Mouse (Mus musculus) skeletal muscle tissue, adult 2 months (tissue): ENCODE data around the gene Uncx.

ENCODE experiments used
- DNase-seq: peaks from one replicate; pipeline ENCODE4 v3.0.0-alpha.2; 2012; ENCODE audit warnings: low read depth, low spot score

Uncx gene

DNA sequence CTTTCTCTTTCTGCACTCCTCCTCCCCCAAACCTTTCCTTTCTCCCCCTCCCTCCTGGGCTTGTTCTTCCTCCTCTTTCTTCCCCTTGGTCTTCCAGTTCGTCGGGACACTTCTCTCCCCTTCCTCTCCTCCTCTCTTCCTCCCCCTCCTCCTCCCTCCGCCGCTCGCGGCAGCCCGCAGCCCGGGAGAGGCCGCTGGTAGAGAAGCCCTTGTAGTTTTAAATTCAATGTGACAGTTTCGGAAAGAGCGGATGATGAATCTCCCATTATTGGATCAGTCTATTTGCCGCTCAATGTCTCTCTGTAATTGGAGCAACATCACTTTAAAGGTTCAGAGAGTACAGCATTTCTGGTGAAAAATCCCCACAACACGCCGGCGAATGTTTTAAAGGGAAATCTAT lies at the start of gene Uncx:
TSS of gene Uncx (plus strand) at position 281 of the 400 bp plus-strand sequence.
- no peak for DNase-seq

DNA sequence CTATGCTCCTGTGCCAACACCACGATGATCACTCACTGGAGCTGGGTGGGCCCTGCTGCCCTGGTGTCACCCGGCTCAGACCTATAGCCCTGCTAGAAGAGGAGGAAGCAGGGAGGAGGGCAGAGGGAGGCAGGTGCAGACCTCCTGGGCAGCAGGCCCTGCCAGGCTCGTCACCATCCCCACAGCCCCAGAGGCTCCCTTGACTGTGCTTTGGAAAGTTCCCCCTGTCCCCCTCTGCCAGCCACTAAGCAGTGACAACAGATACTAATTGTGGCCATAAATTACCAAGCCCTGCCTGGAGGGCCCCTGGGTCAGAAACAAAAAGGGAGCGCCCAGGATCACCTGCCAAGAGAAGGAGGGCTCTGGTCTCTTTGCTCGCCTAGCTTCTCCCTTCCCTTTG lies 49.6 kb upstream of the Uncx start:
- DNase-seq, result no peak

DNA sequence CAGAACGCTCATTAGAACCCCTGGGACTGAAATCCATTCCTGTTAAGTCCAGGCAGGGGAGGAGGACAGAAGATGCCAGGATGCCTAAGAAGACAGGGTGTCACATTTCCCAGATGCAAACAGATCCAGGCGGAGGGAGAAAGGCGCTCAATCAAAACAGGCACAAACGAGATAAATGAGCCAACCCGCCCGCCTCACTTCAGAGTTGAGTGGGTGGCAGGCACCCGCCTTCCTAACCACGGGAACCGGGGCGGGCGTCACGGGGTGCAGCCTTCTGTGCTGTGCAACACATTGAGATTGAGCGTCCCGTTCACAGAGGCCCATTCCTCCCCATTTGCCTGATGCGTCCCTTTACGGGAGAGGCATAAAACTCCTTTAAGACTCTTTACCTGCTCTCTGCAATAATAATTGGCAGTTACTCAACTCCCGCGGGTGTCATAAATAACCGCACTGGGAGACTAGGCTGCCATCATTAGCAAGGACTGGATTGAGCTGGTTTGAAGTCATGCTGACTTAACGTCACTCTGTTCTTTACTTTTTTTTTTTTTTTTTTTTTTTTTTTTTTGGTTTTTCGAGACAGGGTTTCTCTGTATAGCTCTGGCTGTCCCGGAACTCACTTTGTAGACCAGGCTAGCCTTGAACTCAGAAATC lies 48.1 kb upstream of the Uncx start:
- no peak for DNase-seq

DNA sequence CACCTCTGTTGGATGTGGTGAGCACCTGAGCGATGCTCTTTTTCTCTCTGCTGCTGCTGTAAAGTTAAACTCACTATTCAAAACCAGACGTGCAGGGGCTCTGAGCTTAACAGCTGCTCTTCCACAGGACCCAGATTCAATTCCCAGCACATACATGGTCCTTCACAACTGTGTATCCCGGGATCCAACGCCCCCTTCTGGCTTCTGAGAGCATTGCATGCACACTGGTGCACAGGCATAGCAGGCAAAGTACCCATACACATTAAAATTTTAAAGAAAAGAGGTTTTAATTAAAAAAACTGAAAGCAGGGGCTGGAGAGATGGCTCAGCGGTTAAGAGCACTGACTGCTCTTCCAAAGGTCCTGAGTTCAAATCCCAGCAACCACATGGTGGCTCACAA lies 46.4 kb upstream of the Uncx start:
- no peak for DNase-seq

DNA sequence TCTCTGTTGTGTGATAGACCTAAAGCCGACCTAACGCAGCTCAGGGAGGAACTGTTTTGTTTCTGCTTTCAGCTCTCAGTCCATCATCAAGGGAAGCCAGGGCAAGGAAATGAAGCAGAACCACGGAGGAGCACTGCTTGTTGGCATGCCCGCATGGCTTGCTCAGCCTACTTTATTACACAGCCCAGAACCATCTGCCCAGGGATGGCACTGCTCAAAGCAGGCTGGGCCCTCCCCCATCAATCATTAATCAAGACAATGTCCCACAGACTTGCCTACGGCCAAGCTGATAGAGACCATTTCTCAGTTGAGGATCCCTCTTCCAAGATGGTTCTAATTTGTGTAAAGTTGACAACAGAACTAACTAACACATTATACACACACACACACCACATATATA lies 44.5 kb upstream of the Uncx start:
- no peak for DNase-seq

DNA sequence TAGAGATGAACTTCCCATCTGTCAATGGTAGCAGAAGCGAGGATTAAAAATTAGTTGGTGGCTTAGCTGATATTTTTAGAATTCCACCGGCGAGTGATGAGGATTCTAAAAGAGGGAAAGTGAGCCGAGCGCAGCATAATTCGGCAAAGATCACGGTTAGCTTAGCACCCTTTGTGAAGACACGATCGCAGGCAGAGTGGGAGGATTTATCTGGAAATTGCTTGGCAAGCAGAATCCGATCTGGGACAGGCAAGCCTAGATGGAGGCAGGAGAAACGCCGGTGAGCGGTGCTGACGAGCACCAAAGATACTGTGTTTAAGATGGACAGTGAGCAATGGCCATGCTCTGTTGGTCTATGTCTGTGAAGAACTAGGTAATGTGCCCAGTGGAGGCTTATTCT lies 41.0 kb upstream of the Uncx start:
- no peak for DNase-seq

DNA sequence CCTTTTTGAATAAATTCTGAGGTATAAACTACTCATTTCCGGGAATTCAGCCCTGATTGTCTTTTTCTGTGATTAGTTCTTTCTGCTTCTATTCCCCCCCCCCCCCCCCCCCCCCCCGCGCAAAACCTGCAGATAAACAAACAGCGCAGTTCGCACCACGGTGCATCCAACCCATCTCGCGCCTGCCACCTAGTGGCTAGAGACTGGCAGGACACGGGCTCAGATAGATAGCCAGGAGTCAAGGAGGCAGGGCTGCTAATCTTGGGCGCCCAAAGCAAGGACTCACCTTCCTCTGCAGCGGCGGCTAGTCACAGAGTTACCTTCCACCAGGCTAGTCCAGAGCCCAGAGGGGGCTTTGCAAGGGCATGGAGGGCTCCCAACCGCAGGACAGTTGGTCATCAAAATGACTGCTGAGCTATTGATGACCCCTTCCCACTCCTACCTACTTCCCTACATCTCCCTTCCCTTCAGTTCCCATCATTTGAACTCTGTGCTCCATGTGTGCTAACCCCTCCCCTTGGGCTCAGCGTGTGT lies 38.2 kb upstream of the Uncx start:
- DNase-seq, result peak; percentile 63

DNA sequence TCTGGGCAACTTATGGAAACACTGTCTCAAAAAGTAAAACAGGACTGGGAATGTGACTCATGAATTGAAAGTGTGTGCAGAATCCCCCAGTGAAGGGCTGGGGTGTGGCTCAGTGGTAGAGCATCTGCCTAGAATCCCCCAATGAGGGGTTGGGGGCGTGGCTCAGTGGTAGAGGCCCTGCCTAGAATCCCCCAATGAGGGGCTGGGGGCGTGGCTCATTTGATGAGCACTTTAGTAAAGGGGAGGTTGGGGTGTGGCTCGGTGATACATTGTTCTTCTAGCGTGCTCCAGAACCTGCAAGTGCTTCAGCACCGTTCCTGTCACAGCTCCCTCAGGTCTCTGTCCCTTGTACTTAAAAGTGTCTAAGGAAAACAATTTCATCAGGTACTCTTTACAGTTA lies 37.1 kb upstream of the Uncx start:
- no peak for DNase-seq

DNA sequence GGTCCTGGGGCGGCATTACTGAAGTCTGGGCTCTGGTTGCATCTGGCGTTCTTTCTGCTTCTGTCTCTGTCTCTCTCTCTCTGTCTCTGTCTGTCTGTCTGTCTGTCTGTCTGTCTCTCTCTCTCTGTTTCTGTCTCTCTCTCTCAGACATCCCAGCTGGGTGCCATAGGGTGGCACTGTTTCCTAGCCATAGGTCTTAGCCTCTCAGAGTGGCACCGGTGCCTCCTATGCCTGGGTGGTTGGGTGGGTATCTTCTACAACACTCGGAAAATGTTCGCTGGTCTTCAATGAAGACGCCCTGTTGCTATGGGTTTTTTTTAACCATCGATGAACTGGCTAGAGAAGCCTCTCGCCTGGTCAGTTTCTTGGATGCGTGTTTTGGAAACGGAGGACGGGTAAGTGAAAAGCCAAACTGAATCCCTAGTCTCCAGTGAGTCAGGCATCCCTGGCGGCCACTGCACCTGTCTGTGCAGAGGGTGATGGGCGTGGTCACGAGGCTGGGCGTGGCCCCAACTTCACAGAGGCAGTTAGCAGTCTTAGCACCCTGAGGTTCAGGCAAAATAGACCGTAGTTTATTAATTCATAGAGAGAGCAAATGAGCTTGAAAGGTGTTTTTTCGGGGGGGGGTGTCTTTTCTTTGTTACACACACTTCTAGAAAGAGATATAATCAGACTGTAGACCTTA lies 32.5 kb upstream of the Uncx start:
- no peak for DNase-seq

DNA sequence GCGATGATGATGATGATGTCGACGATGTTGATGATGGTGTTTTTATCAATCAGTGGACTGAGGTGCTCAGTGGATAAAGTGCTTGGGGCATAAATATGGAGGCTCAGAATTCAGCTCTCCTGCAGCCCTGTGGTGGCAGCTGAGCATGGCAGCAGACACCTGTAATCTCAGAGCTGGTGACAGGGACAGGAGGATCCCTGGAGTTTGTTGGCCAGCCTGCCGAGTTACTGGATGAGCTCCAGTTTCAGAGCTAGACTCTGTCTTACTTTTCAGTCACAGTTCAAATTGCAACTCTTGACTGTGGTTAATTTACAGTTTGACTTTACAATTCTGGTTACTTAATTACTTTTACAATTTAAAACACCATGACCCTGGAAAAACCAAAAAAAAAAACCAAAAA lies 31.1 kb upstream of the Uncx start:
- no peak for DNase-seq

DNA sequence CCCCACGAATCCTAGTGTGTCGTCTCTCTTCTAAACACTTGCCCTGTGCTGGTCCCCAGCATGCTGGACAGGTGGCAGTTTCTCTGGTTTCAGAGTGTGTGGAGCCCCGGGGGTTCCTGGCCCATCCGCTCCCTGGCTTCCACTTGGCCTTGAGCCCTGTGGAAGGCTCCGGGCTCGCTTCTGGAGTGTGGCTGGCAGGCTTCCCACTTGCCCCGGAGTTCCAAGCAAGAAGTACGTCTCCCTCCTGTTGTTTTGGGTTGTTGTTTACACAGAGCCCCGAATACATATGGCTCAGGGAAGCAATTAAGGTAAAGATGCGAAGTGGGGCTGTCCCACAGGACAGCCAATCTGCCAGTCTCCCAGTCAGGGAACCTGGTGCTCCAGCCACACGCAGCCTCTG lies 27.0 kb upstream of the Uncx start:
- no peak for DNase-seq

DNA sequence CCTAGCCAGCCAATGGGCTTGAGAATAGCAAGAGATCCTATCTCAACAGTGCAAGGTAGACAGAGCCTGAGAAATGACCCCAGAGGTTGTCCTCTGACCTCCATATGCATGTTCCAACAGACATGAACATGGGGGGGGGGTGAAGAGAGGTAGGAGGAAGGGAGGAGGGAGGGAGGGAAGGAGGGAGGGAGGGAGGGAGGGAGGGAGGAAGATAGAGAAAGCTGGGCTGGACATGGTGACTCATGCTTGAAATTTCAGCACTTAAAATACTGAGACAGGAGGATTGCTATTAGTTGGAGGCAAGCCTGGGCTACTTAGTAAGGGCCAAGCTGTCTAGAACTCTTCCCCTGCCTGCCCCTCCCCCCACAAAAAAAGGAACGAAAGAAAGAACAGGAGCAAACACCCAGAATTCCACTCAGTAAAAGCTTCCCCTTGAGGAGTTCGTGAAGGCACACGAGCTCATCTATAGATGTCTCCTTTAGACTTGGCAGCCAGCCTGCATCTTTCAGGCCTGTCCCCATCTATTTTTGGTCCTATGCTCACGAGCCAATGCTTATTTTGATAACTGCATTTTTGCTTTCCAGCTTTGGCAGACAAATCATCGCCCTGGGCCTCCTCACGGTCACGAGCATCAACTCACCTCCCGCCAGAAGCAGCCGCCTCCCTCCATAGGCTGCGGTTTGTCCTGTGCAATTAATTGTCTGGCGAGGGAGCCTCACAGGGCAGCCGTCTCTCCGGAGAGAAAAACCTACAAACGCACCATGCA lies 23.0 kb upstream of the Uncx start:
- no peak for DNase-seq

DNA sequence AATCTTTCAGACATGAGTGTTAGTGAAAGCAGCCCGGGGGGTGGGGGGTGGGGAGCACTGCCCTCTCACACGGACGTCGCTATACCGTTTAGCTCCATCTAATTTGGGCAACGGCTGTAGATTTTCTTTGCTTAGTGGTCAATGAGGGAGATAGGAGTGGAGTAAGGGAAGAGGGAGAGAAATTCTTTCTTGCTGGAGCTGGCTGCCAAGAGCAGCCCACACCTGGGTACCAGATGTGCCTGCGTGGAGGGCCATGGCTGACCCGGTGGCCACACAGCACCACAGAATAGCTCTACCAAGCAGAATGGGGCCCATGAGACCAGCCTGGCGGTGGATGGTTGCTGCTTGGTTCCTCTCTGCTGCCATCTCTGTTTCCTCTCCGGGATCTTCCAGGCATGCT lies 21.3 kb upstream of the Uncx start:
- no peak for DNase-seq

DNA sequence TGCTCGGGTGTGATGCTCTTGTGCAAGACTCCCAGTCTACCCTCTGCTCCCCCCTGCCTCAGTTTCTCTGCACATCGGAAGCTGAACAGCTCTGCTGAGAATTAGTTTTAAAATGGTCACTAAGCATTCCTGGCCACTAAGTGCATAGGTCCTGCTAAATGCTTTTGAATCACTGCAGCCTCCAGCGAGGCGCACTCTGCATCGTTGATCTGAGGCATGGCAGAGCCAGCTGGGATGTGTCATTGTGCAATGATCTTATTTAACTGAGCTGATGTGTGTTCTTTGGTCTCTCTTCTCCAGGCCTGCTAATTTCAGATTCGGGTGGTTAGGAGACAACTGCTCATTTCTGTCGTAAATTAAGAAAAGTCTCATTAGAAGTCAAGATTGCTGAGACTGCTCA lies 14.4 kb upstream of the Uncx start:
- DNase-seq, result no peak

DNA sequence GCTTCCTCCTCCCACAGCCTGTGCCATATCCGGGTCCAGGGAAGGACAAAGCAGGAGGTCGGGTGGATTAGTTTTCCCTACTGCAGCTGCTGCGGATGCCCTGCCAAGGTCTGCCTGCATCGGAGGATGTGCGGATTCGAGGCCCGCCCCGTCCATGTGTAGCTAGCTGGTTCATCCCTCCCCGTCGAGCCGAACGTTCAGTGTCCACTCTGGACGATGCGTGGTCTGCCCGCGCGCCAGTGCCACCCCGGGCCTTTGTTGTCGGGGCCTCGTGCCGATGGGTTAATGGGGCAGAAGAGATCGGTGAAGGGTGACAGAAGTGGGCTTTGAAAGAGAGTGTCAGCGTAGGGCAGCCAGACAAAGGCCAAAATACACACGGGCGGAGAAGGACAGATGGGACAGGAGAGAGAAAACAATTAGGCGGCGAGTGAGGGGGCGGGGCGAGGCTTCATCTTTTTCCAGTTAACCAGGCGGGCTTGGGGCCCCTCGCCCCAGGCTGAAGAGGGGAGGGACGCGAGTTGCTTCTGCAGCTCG lies 7.8 kb upstream of the Uncx start:
- no peak for DNase-seq

DNA sequence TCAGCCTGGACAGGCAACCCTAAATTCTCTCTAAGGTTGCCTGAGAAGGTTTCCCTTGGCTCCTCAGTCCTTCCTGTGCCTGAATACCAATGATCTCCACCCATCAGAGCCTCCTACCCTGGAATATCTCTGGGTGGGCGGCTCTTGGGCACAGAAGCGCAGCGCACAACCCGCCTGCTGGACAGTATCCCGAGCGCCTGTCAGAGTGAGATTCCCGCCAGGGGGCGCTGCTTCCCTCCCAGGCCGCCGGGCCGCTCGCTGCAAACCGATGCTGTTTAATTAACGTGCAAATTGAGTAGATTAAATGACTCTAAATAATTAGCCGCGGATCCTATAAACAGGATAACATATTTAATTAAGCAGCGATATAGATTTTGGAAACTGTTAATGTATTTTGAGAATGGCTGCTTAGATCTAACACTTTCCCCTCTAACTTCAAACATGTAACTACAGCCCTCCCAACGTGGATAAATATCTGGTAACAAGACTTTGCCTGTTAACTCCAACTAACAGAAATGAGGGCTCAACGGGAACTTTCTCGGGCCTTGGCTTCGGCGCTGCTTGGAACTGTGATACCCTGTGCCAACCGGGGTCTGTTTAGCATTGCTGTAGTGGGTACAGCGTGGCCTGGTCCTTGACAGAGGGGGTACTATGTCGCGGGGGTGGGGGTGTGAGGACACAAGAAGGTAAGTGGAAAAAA lies 6.9 kb upstream of the Uncx start:
- no peak for DNase-seq

DNA sequence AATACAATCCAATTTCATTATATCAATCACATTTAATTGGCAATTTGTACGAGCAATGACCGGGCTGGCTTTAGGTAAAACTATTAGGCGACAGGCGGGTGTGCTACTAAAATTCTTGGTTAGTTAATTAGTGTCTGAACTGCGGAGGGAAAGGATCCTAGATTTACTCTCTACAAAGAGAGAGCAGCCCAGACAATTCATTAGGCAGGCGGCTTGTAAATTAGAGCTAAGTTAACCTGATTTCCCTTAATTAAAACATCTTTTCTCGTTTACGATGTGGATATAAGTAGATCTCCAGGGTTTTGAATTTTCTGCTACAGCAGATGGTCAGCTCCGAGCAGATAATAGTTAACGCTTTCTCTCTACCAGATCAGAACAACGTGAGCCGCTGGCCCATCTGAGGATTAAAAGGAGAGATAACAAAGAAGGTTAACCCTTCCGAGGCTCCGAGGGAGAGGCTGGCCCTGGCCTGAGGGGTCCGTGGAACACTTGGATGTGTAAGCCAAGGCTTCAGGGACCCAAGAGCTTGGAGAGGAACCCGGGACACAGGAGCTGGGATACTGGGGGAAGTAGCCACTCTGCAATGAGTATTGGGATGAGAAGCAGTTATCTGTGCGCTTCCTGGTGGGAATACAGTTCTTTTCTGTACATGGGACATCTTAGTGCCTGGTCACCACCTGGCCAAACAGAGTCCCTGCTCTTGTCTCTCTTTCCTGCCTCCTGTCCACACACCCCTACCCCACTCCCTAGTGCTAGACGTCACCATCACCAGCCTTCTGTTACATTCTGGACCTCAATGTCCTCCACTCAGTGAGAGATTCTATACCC lies 6.2 kb upstream of the Uncx start:
- DNase-seq, result no peak

DNA sequence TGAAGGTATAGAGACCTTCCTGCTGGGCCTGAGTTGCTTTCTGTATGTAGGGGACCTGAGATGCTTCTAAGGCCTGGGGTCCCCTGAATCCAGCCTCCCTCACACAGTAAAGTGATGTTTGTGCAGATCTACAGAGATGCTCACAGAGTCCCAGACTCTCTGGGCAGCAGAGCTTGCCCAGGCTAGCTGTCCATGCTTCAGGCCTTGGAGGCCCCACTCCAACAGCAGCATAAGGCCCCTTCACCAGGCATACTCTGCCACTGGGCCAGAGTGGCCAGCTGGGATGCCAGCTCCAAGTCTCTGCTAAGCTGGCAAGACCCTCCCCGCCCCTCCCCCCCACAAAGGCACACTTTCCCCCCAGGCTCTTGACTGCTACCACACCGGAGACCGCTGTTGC lies 5.6 kb upstream of the Uncx start:
- DNase-seq, result no peak

DNA sequence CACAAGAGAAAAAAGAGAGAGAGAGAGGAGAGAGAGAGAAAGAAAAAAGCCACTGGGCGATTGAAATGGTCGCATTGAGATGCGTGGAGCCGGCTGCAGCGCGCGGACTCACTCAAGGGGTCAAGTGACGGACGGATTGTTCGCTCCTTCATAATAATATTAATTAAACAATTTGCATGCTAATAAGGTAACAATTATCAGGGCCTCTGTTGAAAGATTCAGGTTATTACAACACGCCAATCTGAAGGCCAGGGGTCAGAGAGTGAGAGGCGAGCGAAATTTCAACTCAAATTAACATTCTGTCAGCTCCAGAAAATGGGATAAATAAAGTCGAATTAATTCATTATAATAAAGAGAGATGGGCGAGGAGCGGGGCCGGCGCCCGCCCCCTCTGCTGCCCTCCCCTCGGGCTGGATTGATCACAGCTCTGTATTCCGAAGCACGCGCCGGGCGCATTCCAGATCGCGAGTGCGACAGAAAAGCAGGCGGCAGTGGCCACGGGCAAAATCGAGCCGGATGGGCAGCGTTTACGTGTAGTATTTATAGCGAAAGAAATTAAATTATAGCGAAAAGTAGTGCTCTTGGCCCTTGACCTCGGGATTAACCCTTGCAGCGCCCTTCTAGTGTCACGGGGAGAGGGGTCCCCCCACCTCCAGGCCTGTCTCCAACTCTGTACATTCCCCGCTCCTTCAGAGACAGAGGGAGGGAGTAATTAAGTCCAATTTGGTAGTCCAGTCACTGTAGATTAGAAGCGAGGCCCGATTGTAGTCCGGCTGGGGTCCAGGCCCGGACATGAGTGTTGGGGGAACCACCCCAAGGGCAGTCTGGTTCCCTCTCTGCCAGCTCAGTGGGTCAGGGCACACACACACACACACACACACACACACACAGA lies 1.9 kb upstream of the Uncx start:
- no peak for DNase-seq

DNA sequence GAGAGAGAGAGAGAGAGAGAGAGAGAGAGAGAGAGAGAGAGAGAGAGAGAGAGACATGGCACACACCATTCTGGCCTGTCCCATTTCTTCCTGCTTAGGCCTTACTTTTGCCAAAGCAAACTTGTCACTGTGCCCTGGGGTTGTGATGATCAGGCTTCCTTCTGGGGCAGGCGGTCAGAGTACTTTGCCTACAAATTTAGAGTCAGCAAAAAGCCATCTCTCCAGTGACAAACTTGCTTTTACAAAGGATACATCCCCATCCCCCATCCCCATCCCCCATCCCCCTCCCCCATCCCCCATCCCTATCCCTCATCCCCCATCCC lies 1.3 kb upstream of the Uncx start:
- no peak for DNase-seq
